Mouse (Mus musculus) hindbrain, embryonic 14.5 days (tissue): ENCODE data around the gene Dock1. TPM values are rescaled to one million over a fixed set of nuclear protein-coding genes. Genes with fewer than 3 reads are reported as not detected.

ENCODE experiments used
- ATAC-seq: fragments of 200-750 bp; cut with Nextera tagmentation; 2 replicates; pipeline ENCODE4 v1.8.0; 2017; ENCODE audit warnings: moderate number of reproducible peaks, mild to moderate bottlenecking, moderate TSS enrichment, moderate library complexity; ENCODE audit not compliant: low FRiP score
- DNase-seq: peaks from one replicate; pipeline ENCODE4 v3.0.0-alpha.2; 2015; ENCODE audit warnings: low spot score
- H3K27ac ChIP-seq: fragments of 300-500 bp; sonication (generic); 2 replicates; pipeline ENCODE4 v1.5.1; 2014; ENCODE audit warnings: mild to moderate bottlenecking, moderate library complexity
- H3K27me3 ChIP-seq: fragments of 300-500 bp; sonication (generic); 2 replicates; pipeline ENCODE4 v1.6.1; 2014; ENCODE audit warnings: mild to moderate bottlenecking, low read length, mixed read lengths; ENCODE audit not compliant: control insufficient read depth, insufficient read depth
- H3K36me3 ChIP-seq: fragments of 300-500 bp; sonication (generic); replicated peaks from 2 replicates; pipeline ENCODE4 v1.6.1; 2014; ENCODE audit not compliant: control insufficient read depth, insufficient read depth
- H3K4me1 ChIP-seq: fragments of 300-500 bp; sonication (generic); replicated peaks from 2 replicates; pipeline ENCODE4 v1.6.1; 2014; ENCODE audit warnings: antibody characterized with exemption, low read length, mixed read lengths; ENCODE audit not compliant: control insufficient read depth, insufficient read depth
- H3K4me2 ChIP-seq: fragments of 300-500 bp; sonication (generic); replicated peaks from 2 replicates; pipeline ENCODE4 v1.6.1; 2014; ENCODE audit warnings: mild to moderate bottlenecking, moderate library complexity
- H3K4me3 ChIP-seq: fragments of 300-500 bp; sonication (generic); replicated peaks from 2 replicates; pipeline ENCODE4 v1.5.1; 2014; ENCODE audit warnings: mild to moderate bottlenecking, low read length
- H3K9ac ChIP-seq: fragments of 300-500 bp; sonication (generic); 2 replicates; pipeline ENCODE4 v1.6.1; 2014
- H3K9me3 ChIP-seq: fragments of 300-500 bp; sonication (generic); 2 replicates; pipeline ENCODE4 v1.6.1; 2016; ENCODE audit warnings: low read length; ENCODE audit not compliant: control insufficient read depth
- WGBS: fragments of 180-500 bp; shearing (Covaris S2); extraction: QIAGEN DNeasy Blood & Tissue Kit; methylation state at CpG from one replicate; pipeline ENCODE4 v1.1.7; 2014; 5-methylcytosine and 5-hydroxymethylcytosine counted together
- polyA plus RNA-seq: library from polyadenylated mRNA; unstranded; fragments of >200 nt; fragmentation: Nextera tagmentation; extraction: Ambion mirVana; gene quantifications from 2 replicates; pipeline ENCODE4 v1.2.1, GENCODE M21; 2014

The Dock1 gene
- polyA plus RNA-seq = 9.8 and 9.9 TPM in 2 replicates

DNA sequence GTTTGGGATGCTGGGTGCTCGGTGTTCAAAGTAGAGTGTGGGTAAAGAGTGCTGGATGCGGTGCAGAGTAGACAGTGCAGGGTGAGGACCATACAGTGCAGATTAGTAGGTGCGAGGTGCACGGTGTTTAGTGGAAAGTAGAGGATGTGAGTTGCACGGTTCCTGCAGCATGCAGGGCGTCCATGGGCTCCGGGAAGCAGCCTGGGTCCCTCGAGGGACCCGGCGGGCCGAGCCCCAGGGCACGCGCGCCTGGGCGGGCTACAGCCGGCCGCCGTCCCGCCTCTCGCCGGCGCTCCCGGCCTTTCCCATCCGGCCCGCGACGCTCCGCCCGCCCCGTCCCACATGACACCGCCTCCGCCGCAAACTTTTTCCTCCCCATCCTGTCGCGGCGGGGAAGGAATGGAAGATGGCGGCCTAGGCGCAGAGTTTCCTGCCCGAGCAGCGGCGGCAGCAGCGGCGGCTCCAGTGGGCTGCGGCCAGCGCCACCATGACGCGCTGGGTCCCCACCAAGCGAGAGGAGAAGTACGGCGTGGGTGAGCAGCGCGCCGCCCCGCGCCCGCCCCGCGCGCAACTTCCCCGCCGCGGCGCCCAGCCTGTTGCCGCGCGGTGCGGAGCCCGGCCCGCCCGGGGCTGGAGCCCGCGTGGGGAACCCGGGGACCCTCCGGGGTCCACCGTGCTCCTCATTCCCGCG, at the start of gene Dock1:
Gene Dock1, plus strand, starts transcription at position 343 of the 691 bp plus-strand sequence.
- H3K36me3 ChIP-seq = no peaks in the 10 kb centered on the region
- peak; percentile 77 for ATAC-seq
- WGBS = 3% methylated on average over 46 of the region's 77 CpGs

DNA sequence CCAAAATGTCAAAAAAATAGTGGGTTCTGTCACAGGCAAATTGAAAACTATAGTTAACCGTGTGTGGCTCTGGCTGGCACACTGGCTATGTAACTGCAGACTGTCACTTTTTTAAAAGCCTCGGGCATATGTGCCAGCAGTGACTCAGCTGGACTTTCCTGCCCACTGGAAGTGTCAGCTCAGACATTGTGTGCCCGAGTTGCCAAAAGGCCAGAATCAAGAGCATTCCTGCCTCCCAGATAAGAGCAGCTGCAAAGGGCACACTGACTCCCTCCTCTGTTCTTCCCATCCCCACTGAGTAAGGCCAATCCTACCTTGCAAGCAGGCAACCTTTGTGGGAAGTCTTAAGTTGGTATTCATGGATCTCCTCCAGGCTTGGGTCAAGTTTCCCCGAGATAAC, 42.5 kb upstream of the Dock1 start:
- no peak overlapping the region for H3K4me2 ChIP-seq
- no peak overlapping the region for H3K4me3 ChIP-seq
- H3K4me1 ChIP-seq = no peaks in the 10 kb centered on the region
- H3K27ac ChIP-seq = no peak overlapping the region
- DNase-seq (no peak), ATAC-seq (no peak)
- H3K9me3 ChIP-seq = no peaks in the 10 kb centered on the region
- no peaks in the 10 kb centered on the region for H3K27me3 ChIP-seq
- H3K36me3 ChIP-seq = no peaks in the 10 kb centered on the region
- WGBS = 85% methylated on average over 4 of the region's 4 CpGs
- no peak overlapping the region for H3K9ac ChIP-seq

More for the DNA sequence above, at the start of gene Dock1:
- Histone ChIP-seq H3K4me3 (peak within 1 kb of the TSS; percentile 62), H3K4me2 (peak within 1 kb of the TSS; percentile 99), H3K27me3 (peaks cover 31% of the 10 kb centered on the region; the same call in 1 of the 2 replicates), H3K9ac (peak within 1 kb of the TSS; percentile 61), H3K27ac (0 out of 2 replicates have a peak within 1 kb of the TSS, but pooled peaks have one; percentile 48), H3K4me1 (no peaks in the 10 kb centered on the region; the same call in 1 of the 2 replicates), H3K9me3 (no peaks in the 10 kb centered on the region)
- peak; percentile 50 for DNase-seq

DNA sequence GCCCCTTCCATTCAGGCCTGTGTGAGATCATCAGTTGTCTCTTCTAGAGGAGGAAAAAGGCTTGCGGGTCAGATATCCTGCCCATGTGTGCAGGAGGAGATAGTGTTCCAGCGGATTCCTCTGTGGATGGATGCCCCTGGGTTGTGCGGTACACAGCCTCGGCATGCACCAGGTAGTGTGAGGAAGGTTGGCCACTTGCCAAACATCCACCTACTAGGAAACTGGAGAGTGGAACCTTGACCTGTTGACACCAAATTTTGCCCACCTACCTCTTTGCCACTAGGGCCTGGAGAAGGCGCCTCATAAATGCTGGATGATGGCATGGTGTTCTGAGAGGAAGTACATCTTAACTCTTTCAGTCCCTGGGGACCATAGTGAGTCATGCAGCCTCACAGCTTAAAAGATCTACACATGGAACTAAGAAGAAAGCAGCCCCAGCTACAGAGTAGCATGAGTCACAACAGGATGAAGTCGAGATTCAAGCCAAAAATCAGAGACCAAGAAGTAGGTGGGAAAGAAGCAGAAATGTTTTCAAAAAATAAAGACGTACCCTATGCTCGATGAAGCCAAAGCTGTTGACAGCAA, 20.1 kb upstream of the Dock1 start:
- no peak for ATAC-seq
- no peak for DNase-seq
- Histone ChIP-seq H3K36me3 (no peaks in the 10 kb centered on the region), H3K4me1 (no peaks in the 10 kb centered on the region), H3K4me3 (no peak overlapping the region), H3K9ac (no peak overlapping the region), H3K27me3 (no peaks in the 10 kb centered on the region), H3K4me2 (no peak overlapping the region), H3K9me3 (no peaks in the 10 kb centered on the region), H3K27ac (no peak overlapping the region)
- WGBS = 90% methylated on average over 8 of the region's 8 CpGs

DNA sequence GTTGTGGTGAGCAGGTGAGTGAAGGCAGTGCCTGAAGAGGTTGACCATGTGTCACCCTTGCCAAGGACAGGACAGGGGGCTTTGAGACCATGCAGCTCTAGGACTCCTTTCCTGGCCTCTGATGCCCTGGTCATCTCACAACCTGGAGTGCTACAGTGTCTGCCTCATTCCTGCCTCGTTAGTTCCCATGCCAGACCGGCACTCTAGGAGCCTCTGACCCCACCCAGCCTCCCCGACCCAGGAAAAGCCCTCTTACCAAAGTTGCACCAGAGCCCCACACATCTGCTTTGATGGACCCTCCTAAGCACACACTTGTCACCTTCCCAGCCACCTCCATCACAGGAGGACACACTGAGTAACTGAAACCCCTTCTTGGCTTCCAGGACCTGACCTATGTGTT, 19.4 kb upstream of the Dock1 start:
- ATAC-seq = no peak

DNA sequence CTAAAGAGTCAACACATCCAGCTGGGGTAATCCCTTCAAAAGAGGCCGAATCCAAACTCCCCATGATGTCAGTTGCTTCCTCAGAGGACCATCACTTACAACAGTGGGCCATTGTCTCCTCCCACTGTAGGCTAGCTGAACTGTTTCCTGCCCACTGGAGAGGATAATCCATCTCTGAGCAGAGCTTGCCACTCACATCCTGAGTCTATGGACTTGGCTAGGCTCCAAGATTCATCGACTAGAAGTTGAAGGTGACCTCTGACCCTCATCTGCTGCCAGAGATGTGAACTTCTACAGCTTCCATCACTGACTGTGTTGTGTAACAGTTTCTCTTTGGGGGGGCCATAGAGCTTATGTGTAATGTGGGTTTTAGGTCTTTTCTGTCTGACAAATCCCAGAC, 7.2 kb upstream of the Dock1 start:
- H3K4me3 ChIP-seq = no peak overlapping the region
- no peaks in the 10 kb centered on the region for H3K4me1 ChIP-seq
- H3K9ac ChIP-seq = no peak overlapping the region
- no peaks in the 10 kb centered on the region for H3K27me3 ChIP-seq
- WGBS = 15% methylated on average over 2 of the region's 2 CpGs
- no peak overlapping the region for H3K4me2 ChIP-seq
- DNase-seq (no peak), ATAC-seq (no peak)
- H3K27ac ChIP-seq = no peak overlapping the region
- peaks cover 9% of the 10 kb centered on the region for H3K9me3 ChIP-seq
- no peaks in the 10 kb centered on the region for H3K36me3 ChIP-seq

More for the DNA sequence above, 19.4 kb upstream of the Dock1 start:
- Histone ChIP-seq H3K36me3 (no peaks in the 10 kb centered on the region), H3K27ac (no peak overlapping the region), H3K4me1 (no peaks in the 10 kb centered on the region), H3K9me3 (no peaks in the 10 kb centered on the region), H3K4me2 (no peak overlapping the region), H3K4me3 (no peak overlapping the region), H3K9ac (no peak overlapping the region), H3K27me3 (no peaks in the 10 kb centered on the region)
- 86% methylated on average over 3 of the region's 3 CpGs for WGBS
- no peak for DNase-seq

DNA sequence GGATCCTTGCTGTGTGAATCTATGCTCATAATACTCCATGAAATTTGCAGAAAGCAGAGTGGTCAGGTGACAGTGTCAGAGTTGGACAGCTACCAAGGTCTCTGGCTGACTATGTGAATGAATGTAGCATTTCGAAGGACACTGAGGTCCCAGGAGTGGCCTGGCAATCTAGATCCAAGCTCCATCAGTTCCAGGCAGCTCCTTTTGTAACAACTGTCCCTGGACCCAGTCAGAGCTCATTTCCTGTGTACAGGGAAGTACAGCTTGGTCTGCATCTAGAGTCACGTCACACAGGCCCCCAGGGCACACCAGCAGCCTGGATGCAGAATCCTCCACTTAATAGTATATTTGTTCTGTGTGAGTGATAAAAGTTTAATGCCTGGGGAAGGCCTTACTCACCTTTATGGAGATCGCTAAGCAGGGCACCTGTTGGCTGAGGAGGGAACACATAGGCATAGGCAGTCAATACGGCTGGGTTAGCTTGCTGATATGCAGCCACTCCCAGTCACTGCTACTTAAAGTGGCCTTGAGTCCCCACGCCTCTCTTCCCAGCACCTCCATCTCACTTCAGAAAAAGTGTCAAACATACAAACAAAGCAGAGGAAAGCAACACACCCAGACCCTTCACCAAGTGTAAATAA, 4.7 kb upstream of the Dock1 start:
- no peak overlapping the region for H3K4me3 ChIP-seq
- 80% methylated on average over 5 of the region's 5 CpGs for WGBS
- no peaks in the 10 kb centered on the region for H3K9me3 ChIP-seq
- no peak overlapping the region for H3K27ac ChIP-seq
- no peak overlapping the region for H3K9ac ChIP-seq
- H3K36me3 ChIP-seq = no peaks in the 10 kb centered on the region
- H3K4me2 ChIP-seq = no peak overlapping the region
- H3K4me1 ChIP-seq = no peaks in the 10 kb centered on the region; the same call in 1 of the 2 replicates
- ATAC-seq (no peak), DNase-seq (no peak)
- H3K27me3 ChIP-seq = peaks cover 21% of the 10 kb centered on the region; the same call in 1 of the 2 replicates

DNA sequence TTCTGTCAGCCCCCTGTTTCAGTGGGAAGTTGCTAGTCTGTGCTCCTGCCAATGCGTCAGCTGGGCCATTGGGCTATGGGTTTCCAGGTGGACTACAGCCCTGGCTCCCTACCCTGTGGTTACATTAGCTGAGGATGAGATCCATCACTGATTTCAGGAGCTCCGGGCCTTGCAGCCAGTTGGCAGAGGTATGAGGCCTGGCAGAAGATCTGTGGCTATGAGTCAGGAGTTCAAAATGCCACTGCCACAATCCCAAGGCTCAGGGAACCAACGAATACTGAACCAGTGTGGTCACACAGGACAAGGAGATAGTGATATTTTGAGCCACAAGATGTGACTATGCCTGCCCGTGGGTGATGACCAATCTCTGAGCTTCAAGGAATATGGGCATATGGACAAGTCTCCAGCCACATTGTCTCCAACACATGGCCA, 3.2 kb upstream of the Dock1 start:
- H3K27me3 ChIP-seq = peaks cover 31% of the 10 kb centered on the region; the same call in 1 of the 2 replicates
- H3K27ac ChIP-seq = no peak overlapping the region
- no peaks in the 10 kb centered on the region; the same call in 1 of the 2 replicates for H3K4me1 ChIP-seq
- H3K4me3 ChIP-seq = no peak overlapping the region
- WGBS = 88% methylated on average over 4 of the region's 4 CpGs
- ATAC-seq (no peak), DNase-seq (no peak)
- no peaks in the 10 kb centered on the region for H3K36me3 ChIP-seq
- no peak overlapping the region for H3K9ac ChIP-seq
- H3K9me3 ChIP-seq = no peaks in the 10 kb centered on the region
- H3K4me2 ChIP-seq = no peak overlapping the region

DNA sequence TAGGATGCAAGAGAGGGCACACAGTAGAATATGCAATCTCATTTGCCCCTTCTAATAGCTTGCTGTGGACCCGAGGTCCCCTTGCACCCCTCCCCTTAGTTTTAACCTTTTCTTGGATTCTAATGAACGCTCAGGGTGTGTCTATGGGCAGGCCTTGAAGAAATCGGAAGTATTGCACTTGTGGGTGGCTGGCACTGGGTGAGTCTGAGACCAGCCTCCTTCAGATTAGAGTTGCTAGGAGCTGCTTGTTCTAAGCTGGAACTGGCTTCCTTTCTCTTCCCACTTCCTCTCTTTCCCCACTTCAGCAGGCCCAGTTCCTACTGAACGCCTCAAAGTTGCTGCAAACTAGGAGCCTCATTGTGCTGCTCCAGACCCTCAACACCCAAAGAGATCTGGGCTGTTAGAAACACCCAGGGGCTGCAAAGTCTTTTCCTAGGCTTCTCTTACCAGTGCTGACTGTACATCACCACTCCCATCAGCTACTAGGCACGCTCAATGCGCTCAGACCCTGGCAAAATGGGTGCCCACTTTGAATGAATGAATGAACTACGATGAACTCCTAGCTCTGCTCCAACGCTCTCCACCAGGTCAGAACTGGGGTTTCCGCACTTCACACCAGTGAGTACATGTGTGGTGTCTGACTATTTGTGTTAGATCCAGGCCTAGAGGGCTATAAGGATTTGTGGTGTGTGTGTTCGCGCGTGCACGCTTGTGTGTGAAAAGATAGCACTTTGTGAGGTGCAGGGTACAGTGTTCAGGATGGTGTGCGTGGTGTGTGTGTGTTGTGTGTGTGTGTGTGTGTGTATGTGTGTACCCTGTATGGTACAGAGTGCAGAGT, 761 bp upstream of the Dock1 start:
- H3K4me2 ChIP-seq = peak overlapping the region; percentile 99
- no peaks in the 10 kb centered on the region for H3K9me3 ChIP-seq
- 93% methylated on average over 14 of the region's 14 CpGs for WGBS
- no peaks in the 10 kb centered on the region for H3K36me3 ChIP-seq
- ATAC-seq (no peak; the same call in 1 of the 2 replicates), DNase-seq (no peak)
- H3K27ac ChIP-seq = no peak overlapping the region
- H3K27me3 ChIP-seq = peaks cover 31% of the 10 kb centered on the region; the same call in 1 of the 2 replicates
- H3K4me3 ChIP-seq = peak overlapping the region; percentile 62
- H3K4me1 ChIP-seq = no peaks in the 10 kb centered on the region; the same call in 1 of the 2 replicates
- no peak overlapping the region for H3K9ac ChIP-seq
